Mouse (Mus musculus) embryonic facial prominence, embryonic 12.5 days (tissue): Measurements from ENCODE around the gene Nkx2-5. TPM values are rescaled to one million over a fixed set of nuclear protein-coding genes. Genes with fewer than 3 reads are reported as not detected.

Source experiments
- ATAC-seq: fragments of 200-750 bp; cut with Nextera tagmentation; 2 replicates; pipeline ENCODE4 v1.8.0; 2017; ENCODE audit not compliant: insufficient number of reproducible peaks, insufficient read depth, low FRiP score, low TSS enrichment
- H3K27ac ChIP-seq: fragments of 300-500 bp; sonication (generic); 2 replicates; pipeline ENCODE4 v1.5.1; 2016; ENCODE audit warnings: mild to moderate bottlenecking
- H3K27me3 ChIP-seq: fragments of 300-500 bp; sonication (generic); 2 replicates; pipeline ENCODE4 v1.6.1; 2016; ENCODE audit warnings: mild to moderate bottlenecking, moderate library complexity
- H3K36me3 ChIP-seq: fragments of 300-500 bp; sonication (generic); 2 replicates; pipeline ENCODE4 v1.6.1; 2016; ENCODE audit warnings: mild to moderate bottlenecking
- H3K4me1 ChIP-seq: fragments of 300-500 bp; sonication (generic); 2 replicates; pipeline ENCODE4 v1.6.1; 2016
- H3K4me2 ChIP-seq: fragments of 300-500 bp; sonication (generic); replicated peaks from 2 replicates; pipeline ENCODE4 v1.6.1; 2016; ENCODE audit warnings: mild to moderate bottlenecking, moderate library complexity
- H3K4me3 ChIP-seq: fragments of 300-500 bp; sonication (generic); 2 replicates; pipeline ENCODE4 v1.5.1; 2016; ENCODE audit warnings: mild to moderate bottlenecking
- H3K9ac ChIP-seq: fragments of 300-500 bp; sonication (generic); 2 replicates; pipeline ENCODE4 v1.6.1; 2016; ENCODE audit warnings: mild to moderate bottlenecking, moderate library complexity
- H3K9me3 ChIP-seq: fragments of 300-500 bp; sonication (generic); 2 replicates; pipeline ENCODE4 v1.6.1; 2016; ENCODE audit warnings: mild to moderate bottlenecking, moderate library complexity
- WGBS: fragments of 180-500 bp; shearing (Covaris S2); methylation state at CpG from one replicate; pipeline ENCODE4 v1.1.7; 2016; 5-methylcytosine and 5-hydroxymethylcytosine counted together
- polyA plus RNA-seq: library from polyadenylated mRNA; unstranded; fragments of >200 nt; fragmentation: Nextera tagmentation; extraction: Ambion mirVana; gene quantifications from 2 replicates; pipeline ENCODE4 v1.2.1, GENCODE M21; 2016

The Nkx2-5 gene
- polyA plus RNA-seq, 1 experiment from 2014 or later: 3.1 TPM

DNA sequence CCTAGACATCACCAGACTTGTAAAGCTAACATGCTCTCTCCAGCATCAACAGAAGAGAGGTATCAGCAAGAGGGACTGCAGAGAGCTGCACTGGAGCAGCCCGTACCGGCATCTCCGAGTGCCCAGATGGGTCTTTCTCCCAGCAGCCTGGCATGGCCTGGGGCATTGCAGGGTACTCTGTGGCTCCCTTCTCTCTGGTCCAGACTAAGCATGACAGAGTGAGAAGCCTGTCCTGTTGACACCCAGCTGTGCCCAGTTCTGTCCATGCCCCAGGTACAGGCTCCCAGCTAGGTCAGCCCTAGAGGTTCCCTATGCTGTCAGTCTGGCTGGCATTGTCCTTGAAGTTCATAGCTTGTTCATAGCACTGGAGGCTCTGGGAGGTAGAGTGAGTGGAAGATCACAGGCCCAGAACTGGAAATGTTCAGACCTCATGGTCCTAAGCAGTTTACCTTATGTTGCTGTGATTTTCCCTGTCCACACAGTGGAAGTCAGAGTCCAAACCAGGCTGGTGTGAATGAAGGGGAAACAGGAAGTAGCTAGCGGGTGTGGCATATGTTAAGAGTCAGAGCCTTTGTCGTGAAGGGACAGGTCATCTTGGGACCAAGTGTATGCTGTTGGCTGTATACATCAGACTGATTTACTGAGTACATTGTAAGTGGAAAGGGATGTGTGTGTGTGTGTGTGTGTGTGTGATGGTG is 51.6 kb downstream of the Nkx2-5 start:
- Histone ChIP-seq H3K9me3 (no peaks in the 10 kb centered on the region), H3K27ac (no peak overlapping the region), H3K4me2 (no peak overlapping the region), H3K4me1 (no peaks in the 10 kb centered on the region), H3K4me3 (no peak overlapping the region), H3K36me3 (peaks cover 49% of the 10 kb centered on the region), H3K9ac (no peak overlapping the region), H3K27me3 (no peaks in the 10 kb centered on the region)
- 87% methylated on average over 5 of the region's 5 CpGs for WGBS
- ATAC-seq: no peak

DNA sequence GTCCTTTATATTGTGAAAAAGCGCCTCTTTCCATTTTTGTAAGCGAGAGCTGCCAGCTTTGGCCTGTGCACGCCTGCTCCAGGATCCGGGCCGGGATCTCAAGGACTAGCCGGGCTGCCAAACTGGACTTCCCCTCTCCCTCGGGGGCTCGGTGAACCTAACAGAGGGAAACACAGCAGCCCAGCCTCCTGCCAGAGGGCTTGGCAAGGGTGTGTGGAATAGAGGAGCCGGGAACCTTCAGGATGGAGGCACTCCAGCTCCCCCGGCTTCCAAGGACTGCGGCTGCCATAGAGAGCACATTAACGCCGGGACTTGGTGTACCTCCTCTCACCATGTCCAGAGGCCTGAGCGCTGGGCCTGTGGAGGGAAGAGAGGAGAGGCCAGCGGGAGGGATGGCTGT is 52.7 kb downstream of the Nkx2-5 start:
- H3K36me3 ChIP-seq: peaks cover 55% of the 10 kb centered on the region

DNA sequence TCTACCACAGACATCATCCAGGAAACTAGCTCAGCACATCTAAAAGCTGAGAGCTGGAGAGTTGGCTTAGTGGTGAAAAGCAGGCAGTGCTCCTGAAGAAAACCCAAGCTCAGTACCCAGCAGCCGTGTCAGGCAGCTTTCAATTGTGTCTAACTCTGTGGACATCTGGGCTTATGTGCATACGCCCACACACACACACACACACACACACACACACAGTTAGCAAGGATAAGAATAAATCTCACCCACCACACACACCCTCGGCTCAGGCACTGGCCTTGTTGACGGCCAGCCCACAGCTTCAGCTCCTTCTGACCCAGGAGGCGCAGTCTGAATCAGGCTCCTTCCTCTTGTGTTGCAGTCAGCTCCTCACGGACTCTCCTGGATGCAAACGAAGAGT is 53.2 kb downstream of the Nkx2-5 start:
- Histone ChIP-seq H3K36me3 (peaks cover 60% of the 10 kb centered on the region), H3K4me3 (no peak overlapping the region), H3K4me1 (no peaks in the 10 kb centered on the region), H3K4me2 (no peak overlapping the region), H3K27ac (no peak overlapping the region), H3K27me3 (no peaks in the 10 kb centered on the region), H3K9ac (no peak overlapping the region), H3K9me3 (no peaks in the 10 kb centered on the region)
- no peak for ATAC-seq
- 83% methylated on average over 7 of the region's 7 CpGs for WGBS

More for the DNA sequence above, 52.7 kb downstream of the Nkx2-5 start:
- no peak overlapping the region for H3K4me2 ChIP-seq
- H3K9me3 ChIP-seq: no peaks in the 10 kb centered on the region
- H3K9ac ChIP-seq: no peak overlapping the region
- no peaks in the 10 kb centered on the region for H3K4me1 ChIP-seq
- no peaks in the 10 kb centered on the region for H3K27me3 ChIP-seq
- no peak for ATAC-seq
- H3K27ac ChIP-seq: no peak overlapping the region
- WGBS: 89% methylated on average over 15 of the region's 15 CpGs
- H3K4me3 ChIP-seq: no peak overlapping the region

DNA sequence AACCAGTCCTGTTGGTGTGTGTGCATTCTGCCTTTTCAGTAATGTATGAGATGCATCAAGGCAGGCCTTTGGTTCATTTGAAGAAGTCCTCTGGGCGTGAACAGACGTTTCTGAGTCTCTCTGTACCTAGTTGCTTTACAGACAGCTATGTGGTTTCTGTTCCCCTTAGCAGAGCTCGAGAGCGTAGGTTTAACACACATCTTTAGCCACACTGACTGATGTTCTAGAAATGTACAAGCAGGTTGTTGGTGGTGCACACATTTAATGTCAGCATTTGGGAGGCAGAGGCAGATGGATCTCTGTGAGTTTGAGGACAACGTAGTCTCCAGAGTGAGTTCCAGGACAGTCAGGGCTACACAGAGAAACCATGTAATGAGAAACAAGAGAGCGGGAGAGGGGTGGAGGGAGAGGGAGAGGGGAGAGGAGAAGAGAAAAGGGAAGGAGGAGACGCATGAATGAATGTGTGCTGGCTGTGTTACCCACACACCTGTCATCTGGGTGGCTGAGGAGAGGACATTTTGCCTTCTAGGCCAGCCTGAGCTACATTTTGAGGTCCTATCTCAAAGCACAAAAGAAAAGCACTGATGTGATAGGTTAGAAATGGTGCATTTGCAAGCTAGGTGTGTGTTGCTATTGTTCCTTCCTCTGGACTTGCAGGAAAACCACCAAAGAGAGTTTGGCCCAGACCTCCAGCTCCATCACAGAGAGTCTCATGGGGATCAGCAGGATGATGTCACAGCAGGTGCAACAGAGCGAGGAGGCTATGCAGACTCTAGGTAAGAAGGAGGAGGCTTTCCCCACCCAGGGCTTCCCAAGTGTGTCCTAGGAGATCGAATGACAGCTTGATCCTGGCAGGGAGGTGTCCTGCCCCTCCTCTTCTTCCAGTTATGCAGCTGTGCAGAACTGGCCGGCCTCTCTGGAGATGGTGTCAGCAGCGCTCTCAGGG is 54.3 kb downstream of the Nkx2-5 start:
- Histone ChIP-seq H3K4me3 (no peak overlapping the region), H3K4me1 (no peaks in the 10 kb centered on the region), H3K4me2 (no peak overlapping the region), H3K9ac (no peak overlapping the region), H3K27me3 (no peaks in the 10 kb centered on the region), H3K36me3 (peaks cover 67% of the 10 kb centered on the region), H3K27ac (no peak overlapping the region), H3K9me3 (no peaks in the 10 kb centered on the region)
- ATAC-seq: no peak
- 85% methylated on average over 11 of the region's 11 CpGs for WGBS

DNA sequence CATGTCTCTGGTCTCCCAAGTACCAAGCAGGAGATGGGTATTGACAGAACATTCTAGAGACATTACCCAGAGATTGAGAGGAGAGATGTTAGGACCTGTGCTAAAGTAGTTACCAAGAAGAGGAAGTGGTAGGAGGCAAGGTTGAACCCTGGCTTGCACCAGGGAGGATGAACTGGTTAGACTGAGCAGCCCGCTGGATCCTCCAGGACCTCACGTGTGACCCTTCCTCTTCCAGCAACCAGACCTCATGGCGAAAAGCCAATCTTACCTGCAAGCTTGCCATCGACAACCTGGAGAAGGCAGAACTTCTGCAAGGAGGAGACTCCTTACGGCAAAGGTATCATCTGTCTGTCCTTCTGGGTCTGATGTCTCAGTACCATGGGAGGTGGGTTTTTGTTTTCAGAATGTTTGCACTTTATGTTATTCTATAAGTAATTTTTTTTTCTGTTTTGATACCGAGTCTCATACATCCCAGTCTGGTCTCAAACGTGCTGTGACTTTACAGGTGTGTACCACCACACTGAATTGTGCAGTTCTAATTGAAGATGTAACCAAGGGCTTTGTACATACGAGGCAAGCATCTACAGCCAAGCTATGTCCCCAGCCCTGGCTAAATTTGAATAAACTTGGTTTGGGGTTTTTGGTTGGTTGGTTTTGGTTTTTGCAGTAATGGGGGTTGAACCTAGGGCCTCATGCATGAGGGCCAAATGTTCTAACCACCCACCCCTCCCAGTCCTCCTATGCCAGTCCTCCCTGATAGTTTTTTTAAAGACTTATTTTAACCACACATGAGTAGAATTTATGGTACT is 55.1 kb downstream of the Nkx2-5 start:
- Histone ChIP-seq H3K4me1 (no peaks in the 10 kb centered on the region), H3K4me2 (no peak overlapping the region), H3K27me3 (no peaks in the 10 kb centered on the region), H3K4me3 (no peak overlapping the region), H3K36me3 (peaks cover 74% of the 10 kb centered on the region), H3K9ac (no peak overlapping the region), H3K9me3 (no peaks in the 10 kb centered on the region), H3K27ac (no peak overlapping the region)
- 91% methylated on average over 8 of the region's 8 CpGs for WGBS
- ATAC-seq: no peak

DNA sequence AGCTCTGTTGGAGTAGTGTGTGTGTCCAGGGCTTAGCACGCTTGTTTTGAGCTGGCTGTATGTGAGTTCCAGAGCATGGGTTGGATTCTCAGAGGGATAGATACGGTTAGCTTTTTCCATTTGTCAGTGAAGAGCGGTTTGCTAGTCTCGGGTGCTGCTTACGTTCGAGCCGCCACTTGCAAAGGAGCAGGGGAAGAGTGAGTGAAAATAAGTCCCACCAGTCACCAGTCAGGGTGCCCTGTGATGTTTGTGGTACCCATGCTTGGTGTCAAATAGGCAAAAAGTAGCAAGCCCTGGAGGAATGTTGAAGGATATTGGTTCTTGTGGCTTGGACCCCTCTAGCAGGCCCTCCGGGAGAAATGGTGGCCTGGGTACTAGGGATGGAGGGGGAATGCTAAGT is 55.8 kb downstream of the Nkx2-5 start:
- Histone ChIP-seq H3K9me3 (no peaks in the 10 kb centered on the region), H3K4me3 (no peak overlapping the region), H3K27ac (no peak overlapping the region), H3K27me3 (no peaks in the 10 kb centered on the region), H3K4me2 (no peak overlapping the region), H3K36me3 (peaks cover 77% of the 10 kb centered on the region), H3K4me1 (no peaks in the 10 kb centered on the region), H3K9ac (no peak overlapping the region)
- 90% methylated on average over 8 of the region's 8 CpGs for WGBS
- ATAC-seq: no peak

Other genes with a start within 250 kb of the Nkx2-5 start
- gene Atp6v0e, start 181.8 kb downstream of the Nkx2-5 start, polyA plus RNA-seq: 118 and 119 TPM in 2 replicates
- 5.6 and 6.0 TPM in 2 replicates for gene Crebrf, start 129.4 kb downstream of the Nkx2-5 start, polyA plus RNA-seq
- gene Bnip1, start 63.9 kb downstream of the Nkx2-5 start, polyA plus RNA-seq: 53.6 and 58.6 TPM in 2 replicates
- gene Kifc5b, start 72.1 kb upstream of the Nkx2-5 start, polyA plus RNA-seq: 7.9 and 9.7 TPM in 2 replicates
- 13.9 and 17.1 TPM in 2 replicates for gene Phf1, start 88.0 kb upstream of the Nkx2-5 start, polyA plus RNA-seq
- 172 and 174 TPM in 2 replicates for gene Cuta, start 94.6 kb upstream of the Nkx2-5 start, polyA plus RNA-seq
- 2.5 and 4.0 TPM in 2 replicates for gene Syngap1, start 96.2 kb upstream of the Nkx2-5 start, polyA plus RNA-seq
- 16.1 and 17.1 TPM in 2 replicates for gene Zbtb9, start 128.2 kb upstream of the Nkx2-5 start, polyA plus RNA-seq
- 4.5 and 4.9 TPM in 2 replicates for gene Bak1, start 184.0 kb upstream of the Nkx2-5 start, polyA plus RNA-seq
- 3.2 and 3.4 TPM in 2 replicates for gene Itpr3, start 212.3 kb upstream of the Nkx2-5 start, polyA plus RNA-seq